Mouse (Mus musculus) heart, postnatal 10 days (tissue): Measurements from ENCODE around the gene Pip4k2c. TPM values are rescaled to one million over a fixed set of nuclear protein-coding genes. Genes with fewer than 3 reads are reported as not detected.
A peak's percentile ranks its signal among the peaks of the same experiment; 100 is the strongest.

Source experiments
- DNase-seq, 2 experiments: peaks; one replicate each; pipeline ENCODE4 v3.0.0; 2021
- intact Hi-C: fragments of 180-260 bp; cut with DNase I; formaldehyde crosslinking; loops from one replicate; pipeline ENCODE4 v1.15.1; 2025
- total RNA-seq, 2 experiments: library from RNA; stranded (reverse); gene quantifications; 2 replicates each; pipeline ENCODE4 v1.2.3; 2021

Gene Pip4k2c
- total RNA-seq, 2 experiments from 2014 or later = 26.4 to 28.7 TPM

DNA sequence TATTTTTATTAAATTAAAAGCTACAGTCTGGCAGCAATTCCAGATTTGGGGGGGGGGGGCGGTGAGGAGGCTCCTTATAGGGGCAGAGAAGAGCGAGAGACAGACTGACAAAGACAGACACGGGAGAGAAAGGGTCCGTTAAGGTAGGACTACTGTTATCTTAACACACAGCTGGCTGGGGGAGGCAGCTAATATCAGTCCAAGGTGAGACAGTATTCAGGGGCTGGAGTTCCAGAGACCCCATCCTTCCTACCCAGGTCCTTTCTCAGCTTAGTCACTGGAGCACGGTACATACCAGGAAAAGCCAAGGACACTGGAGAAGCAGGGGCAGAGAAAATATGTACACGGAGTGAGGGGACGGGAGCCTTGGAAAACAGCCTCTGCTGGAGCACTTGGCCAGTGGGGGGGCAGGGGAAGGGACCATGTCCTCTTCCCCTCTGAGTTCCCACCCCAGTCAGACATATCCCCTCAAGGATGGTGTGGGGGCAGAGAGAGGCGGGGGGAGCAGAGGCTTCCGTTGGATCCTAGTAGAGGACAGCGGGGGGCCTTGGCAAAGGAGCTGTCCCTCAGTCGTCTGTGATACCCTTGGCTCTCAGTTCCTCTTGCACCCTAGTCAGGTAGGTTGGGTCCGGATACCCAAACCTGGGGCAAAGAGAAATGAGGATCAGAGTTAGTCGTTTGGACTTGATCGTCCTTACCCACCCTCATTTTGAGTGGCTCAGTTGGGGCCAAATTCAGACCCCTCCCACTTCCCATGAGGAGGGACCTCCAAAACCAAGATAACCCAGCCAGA, 20.8 kb downstream of the Pip4k2c start:
- intact Hi-C loops = loop anchor here (10.0 kb wide), 1 partner anchor 474 kb away; the partner anchor contains the start of genes Nab2 and Nemp1
- DNase-seq = no peak

DNA sequence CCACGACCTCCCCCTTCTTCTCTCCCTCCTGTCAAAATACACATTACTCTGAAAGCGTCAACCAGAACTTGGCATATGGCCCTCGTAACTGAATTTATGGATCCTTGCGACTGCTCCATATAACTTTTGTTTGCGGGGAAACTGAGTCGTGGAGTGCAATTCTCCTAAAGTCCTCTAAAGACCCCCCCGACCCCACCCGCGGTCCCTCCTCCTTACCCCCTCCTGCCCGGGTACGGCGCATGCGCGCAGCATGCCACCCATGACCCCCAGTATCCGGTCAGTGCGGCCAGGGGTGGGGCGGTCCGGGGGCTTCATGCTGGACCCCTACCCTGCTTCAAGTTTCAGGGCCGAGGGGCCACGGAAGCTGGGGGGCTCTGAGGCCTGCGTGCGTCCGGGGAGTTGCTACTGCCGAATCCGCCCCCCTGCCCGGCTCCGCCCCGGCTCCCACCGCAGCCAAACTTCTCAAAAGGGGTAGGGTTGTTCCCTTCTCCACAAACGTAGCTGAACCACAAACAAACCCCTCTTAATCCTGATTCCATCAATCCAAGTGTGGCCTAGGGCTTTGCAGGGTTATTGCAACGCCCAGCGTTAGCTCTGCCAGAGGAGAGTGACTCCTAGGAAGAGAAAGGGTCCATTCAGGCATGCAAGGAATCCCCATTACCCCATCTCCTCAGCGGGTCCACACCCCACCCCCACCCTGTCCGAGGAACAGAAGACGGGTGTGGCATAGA, 21.6 kb downstream of the Pip4k2c start, which contains the start of gene Arhgef25:
TSS of gene Arhgef25 (minus strand) at position 433 of the 731 bp plus-strand sequence.
- intact Hi-C loops = loop anchor here (10.0 kb wide), 1 partner anchor 475 kb away; the partner anchor contains the start of genes Nab2 and Nemp1
- DNase-seq = peak; percentile 77 to 78

DNA sequence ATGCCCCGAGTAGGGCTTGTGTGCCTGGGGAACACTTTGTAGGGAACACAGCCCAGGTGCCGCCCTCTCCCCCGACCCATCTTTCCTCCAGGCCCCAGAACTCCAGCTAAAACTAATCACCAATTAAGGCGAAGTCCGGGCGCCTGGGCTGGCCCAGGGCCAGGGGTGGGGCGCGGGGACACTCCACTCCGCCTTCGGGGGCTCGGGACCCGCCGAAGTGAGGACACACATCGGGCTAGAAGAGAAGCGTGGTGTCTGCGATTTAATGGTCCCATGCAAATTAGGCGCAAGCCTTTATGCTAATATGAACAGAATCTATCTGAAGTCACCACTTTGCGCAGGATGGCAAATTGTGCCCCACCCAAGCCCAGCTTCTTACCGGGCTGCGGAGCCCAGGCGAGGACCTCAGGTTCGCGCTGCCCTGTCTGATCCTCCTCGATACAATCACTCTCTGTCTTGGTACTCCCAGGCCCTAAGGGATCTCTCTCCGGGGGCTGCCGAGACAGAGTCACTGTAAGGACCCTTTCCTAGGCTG, 22.2 kb downstream of the Pip4k2c start:
- DNase-seq = peak; percentile 62 to 67
- intact Hi-C loops = no loop called here

DNA sequence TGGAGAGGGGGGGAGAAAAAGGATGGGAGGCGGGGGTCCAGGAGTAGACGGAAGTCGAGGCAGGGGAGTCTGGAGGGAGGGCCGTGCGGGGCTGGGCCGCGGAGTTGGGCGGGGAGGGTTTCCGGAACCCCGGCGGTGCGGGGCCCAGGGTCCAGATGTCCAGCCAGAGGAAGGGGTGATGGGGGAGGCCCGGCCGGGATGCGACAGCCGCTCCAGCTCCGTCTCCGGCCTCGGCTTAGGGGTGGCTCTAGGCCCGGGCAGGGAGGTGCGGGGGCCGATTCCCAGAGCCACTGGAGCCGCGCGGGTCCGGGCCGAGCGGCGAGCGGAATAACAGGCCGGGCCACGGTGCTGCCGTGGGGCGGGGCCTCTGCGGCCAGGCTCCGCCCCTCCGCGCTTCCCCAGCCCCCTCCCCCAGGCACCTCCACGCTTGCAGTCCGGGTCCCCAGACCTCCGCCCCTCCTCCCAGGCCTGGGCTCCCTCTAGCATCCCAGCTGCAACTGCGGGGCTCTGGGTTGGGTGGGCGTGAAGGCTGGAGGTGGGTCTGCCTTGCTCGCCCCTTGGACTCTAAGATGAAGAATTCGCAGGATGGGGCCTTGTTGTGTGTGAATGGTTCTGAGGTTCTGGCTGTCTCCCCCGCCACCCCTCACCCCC, 22.8 kb downstream of the Pip4k2c start:
- intact Hi-C loops = no loop called here

DNA sequence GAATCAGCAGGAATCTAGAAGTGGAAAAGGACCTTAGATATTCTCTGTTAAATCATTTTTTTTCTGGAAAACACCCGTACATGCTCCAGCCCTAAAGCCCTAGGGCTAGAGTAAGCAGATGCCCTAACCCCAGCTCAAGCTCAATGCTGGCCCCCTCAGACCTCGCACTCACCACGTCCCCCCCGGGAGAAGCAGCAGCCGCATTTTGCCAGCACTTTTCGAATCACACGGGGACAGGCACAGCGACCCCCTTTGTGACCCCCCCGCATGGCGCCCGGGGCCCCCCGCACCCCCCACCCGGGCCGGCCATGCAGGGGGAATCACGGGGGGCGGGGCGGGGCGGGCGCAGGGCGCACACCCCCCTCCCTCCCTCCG, 23.3 kb downstream of the Pip4k2c start:
- intact Hi-C loops = no loop called here
- DNase-seq = no peak

More for the DNA sequence above, 22.8 kb downstream of the Pip4k2c start:
- peak; percentile 64 to 70 for DNase-seq

DNA sequence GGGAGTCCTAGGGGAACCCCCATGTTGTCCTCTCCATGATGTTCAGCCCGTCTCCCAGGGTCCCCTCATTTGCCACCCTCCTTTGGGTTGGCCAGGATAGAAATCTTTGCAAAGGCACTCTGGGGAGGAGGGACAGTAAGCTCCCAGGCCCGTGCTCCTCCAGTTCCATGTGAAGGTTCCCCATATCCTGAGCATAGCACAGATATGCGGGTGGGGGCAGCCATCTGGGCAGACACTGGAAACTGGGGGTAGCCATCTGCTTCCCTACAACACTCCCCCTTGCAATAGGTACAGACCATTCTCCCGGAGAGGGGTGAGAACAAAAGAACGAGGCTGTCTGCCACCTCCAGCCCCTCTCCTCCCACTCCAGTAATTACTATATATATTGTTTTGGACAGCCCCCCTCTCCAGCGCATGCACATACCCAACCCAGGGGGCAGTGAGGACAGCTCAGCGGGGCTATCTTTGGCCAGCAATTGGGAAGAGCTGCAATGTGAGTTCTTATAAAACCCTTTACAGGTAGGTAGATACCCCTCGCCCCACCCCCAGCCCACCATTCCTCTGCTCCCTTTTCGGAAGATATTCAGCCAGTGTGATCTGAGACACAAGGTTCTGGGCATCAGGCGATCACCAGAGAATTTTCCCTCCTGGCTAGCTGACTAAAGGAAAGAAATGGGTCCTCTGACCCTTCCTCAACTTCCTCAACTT, 23.9 kb downstream of the Pip4k2c start:
- intact Hi-C loops = no loop called here
- no peak for DNase-seq

DNA sequence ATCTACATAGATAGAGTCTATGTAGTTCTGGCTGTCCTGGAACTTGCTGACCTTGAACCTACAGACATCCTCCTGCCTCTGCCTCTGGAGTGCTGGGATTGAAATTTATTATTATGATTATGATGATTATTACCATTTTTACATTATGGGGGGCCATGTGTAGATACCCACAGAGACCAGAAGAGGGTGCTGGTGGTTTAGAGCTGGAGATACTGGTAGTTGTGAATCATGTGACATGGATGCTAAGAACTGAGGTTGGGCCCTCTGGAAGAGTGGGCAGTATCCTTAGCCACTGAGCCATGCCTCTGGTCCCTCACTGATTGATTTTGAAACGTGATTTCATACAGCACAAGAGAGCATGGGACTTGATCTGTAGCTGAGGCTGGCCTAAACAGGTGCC, 24.9 kb downstream of the Pip4k2c start:
- intact Hi-C loops = no loop called here
- DNase-seq = no peak

DNA sequence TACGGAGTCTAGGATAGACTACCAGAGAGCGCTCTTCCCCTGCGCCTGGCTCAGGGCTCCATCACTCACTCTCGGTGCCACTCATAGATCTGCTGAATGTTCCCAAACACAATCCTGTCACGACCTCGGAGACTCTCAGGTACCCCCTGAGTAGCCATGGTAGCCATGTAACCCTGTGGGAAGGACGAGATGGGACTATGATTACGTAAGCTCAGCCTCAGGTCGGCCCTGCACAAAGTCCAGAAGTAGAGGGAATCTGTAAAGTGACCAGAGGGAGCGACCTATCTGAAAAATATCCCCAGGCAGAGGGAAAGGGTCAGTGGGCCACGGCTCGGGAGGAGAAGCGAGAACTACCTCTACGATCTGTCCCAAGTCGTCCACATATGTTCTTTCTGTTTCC, 25.9 kb downstream of the Pip4k2c start:
- intact Hi-C loops = no loop called here
- DNase-seq = no peak

DNA sequence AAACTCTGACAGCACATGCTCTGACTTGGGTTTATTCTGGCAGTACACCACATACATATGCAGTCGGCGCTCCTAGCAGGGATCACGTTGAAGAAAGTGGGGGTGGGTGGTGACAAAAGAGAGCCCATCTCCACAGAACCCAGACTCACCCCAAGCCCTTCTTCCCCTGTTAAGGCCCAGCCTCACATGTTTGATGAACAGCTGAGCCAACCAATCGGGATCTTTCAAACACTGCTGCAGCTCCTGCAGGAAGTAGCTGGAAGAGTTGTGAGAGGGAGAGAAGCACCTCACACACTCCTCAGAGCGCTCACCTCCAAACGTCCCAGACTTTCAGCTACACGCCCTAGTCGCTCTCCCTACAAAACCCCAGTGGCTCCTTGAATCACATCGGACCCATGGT, 26.3 kb downstream of the Pip4k2c start:
- no peak for DNase-seq
- intact Hi-C loops = no loop called here

DNA sequence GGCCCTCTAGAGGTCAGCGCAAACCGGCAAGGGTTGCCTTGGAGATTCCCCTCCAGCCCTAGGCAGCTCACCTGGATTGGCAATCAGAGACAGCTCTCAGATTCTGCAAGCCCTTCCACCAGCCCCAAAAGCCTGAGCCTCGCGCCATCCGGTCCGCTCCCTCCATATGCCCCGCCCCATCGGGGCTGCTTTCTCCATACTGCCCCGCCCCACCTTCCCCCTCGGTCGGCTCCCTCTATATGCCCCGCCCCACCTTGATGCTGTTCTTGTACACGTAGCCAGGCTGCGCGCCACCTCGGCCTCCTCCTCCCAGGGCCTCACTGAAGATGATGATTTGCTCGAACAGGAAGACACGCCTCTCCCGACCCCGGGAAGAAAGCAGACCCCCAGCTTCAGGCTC, 27.6 kb downstream of the Pip4k2c start:
- DNase-seq = no peak
- intact Hi-C loops = no loop called here

DNA sequence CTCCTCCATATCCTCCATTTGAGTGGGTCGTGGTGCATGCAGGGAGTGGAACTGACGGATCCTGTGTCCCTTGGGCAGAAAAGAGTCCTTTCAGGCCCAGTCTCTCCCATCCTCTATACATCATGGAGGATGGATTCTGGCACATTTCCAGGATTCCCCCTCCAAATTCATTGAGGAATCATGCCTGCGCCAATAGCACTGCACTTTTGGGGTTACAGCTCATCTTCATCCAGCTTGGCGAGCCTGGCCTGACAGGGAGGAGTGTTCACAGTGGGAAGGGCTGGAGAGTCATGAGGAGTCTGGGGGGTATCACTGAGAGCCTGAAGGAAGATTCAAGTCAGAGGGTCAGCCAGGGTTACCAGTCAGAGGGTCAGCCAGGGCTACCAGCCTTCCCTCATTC, 28.8 kb downstream of the Pip4k2c start:
- DNase-seq = no peak
- intact Hi-C loops = no loop called here

DNA sequence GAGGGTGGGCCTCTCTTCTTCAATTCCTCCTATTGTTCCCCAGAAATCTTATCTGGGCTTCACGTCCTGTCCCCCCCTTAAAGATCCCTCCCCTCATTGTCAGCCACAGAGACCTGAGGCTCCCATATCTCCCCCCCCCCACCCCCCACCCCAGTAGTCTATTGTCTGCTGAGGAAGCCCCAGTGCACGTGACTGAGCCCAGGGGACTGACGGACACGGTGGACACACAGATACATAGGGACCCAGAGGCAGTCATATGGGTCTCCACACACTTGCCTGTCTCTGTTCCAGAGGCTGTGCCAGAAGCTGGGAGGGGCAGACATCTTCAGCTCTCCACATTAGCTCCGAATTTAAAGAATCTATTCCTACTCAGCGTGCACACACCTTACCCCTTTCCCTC, 29.8 kb downstream of the Pip4k2c start:
- peak in 1 of 2 experiments; percentile 38 for DNase-seq
- intact Hi-C loops = loop anchor here (2.0 kb wide), 1 partner anchor 13 kb away; the partner anchor contains the start of gene Dtx3

DNA sequence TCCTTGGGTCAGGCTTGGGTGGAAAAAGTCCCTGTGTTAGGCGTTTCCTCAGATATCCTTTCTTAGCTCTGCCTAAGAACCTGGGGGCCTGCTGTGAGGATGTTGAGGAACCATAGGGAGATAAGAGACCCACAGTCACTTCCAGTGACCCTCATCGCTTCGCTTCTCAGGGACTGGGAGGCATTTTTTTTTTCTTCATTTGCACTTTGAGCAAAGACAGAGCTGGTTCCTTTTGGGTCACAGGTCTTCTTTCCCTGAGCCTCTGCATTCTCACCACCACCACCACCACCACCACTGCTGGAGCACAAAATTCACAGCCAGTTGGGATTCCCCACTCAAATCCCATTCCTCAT, 30.7 kb downstream of the Pip4k2c start:
- no peak for DNase-seq
- intact Hi-C loops = loop anchor here (2.0 kb wide), 1 partner anchor 14 kb away; the partner anchor contains the start of gene Dtx3

DNA sequence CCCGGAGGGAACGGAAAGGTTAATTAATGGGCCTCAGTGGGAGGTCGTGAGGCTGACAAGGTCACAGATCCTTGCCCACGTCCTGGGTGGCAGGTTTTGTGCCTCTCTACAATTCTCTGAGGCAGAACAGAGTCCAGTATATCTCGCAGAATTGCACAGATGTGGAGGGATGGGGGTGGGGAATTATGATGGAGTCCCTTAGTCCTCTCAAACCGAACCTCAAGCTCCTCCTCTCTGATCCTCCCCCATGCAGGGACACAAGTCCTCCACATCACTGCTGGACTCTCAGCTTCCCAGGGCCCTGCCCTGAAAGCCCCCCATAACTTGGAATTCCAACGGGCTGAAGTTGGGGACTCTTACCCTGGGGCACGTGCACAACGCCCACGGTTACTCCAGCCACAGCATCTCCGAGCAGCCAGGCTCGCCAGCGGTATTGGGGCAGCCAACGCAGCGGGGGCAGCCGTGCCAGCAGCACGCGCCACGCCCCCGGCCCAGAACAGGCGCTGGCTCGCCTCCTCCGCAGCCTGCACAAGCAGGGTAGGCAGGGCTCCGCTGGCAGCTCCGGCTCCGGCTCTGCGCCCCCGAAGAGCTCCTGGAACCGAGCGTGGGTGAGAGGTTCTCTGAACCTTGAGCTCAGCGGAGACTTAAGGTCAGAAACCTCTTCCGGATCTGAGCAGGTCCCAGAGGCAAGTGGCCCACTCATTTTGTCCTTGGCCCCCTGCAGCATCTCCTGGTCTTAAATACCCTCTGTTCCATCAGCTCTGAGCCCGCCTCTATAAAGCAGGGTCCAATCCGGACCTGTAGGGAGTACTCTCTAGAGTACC, 31.3 kb downstream of the Pip4k2c start, which contains the start of gene Slc26a10:
TSS of gene Slc26a10 (minus strand) at position 775 of the 824 bp plus-strand sequence.
- peak; percentile 37 to 45 for DNase-seq

DNA sequence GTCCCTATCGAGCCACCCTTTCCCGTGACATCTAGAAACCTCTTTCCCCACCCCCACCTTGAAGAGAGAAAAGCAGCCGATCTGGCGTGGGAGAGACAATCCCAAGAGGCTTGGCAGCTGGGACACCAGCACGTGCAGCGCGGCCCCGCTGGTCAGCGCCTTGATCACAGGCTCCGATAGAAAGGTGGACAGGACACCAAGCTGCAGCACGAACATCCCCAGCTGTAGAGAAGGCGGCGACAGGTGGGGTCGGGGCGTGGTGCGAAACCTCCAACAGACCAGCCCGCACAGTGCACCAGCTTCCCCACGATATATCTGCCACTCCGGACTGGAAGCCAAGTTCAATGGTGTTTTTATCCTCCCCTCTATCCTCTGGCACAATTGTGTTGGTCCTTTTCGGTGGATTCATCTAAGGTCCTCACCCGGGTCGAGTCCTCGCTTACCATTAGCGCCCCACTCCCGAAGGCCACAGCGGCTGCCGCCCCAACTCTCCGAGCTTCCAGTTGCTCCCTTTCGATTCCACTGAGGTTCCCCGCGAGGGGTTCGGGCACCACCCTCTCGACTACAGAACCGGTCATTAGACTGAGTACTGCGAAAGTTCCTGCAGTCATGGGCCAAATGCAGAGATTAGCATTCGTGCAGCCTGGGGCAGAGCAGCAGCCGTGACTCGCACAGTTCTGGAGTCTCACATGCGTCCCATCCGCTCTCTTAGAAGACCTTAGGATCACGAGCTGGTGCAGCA, 32.9 kb downstream of the Pip4k2c start:
- intact Hi-C loops = loop anchor here (5.0 kb wide), 1 partner anchor 34 kb away; the partner anchor contains the start of gene Pip4k2c

More for the DNA sequence above, 31.3 kb downstream of the Pip4k2c start, which contains the start of gene Slc26a10:
- intact Hi-C loops = loop anchor here (2.0 to 5.0 kb wide), 2 partner anchors 15 to 32 kb away; partner anchors contain the start of genes Dtx3 and Pip4k2c

DNA sequence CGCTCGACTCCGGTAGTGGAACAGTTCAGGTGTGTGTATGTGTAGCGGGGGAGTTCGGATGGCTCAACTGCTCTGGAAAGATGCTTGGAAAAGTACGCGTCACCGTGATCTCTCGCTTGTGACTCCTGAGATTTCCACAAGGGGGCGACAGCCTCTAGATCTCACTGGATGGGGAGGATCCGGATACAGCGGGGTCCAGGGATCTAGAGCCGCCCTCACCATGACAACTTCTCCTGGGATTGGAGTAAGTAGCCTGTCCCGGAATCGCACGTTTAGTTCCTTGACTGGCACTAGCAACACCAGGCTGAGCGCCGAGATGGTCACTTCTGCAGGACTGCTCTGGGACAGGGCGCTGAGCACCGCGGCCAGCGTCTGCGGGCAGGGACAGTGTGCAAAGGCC, 33.7 kb downstream of the Pip4k2c start:
- intact Hi-C loops = loop anchor here (1.0 to 5.0 kb wide), 2 partner anchors 35 to 52 kb away; partner anchors contain the start of gene Pip4k2c
- peak; percentile 79 to 90 for DNase-seq

More for the DNA sequence above, 32.9 kb downstream of the Pip4k2c start:
- peak in 1 of 2 experiments; percentile 23 for DNase-seq

DNA sequence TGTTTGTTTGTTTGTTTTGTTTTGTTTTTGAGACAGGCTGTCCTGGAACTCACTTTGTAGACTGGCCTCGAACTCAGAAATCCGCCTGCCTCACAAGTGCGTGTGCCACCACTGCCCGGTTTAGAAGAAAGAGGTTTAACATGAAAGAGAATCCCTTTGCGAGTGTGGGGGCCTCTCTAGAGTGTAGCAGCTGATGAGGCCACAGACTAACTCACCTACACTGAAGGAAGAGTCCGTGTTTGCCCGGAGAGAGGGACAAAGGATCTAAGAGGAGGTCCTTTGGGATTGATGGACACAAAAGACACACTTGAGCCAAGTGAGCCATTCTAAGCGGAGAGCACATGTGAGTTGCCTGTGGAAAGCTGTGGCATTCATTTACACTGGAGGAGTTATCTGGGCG, 34.1 kb downstream of the Pip4k2c start:
- intact Hi-C loops = loop anchor here (1.0 to 5.0 kb wide), 2 partner anchors 35 to 52 kb away; partner anchors contain the start of gene Pip4k2c
- DNase-seq = no peak

DNA sequence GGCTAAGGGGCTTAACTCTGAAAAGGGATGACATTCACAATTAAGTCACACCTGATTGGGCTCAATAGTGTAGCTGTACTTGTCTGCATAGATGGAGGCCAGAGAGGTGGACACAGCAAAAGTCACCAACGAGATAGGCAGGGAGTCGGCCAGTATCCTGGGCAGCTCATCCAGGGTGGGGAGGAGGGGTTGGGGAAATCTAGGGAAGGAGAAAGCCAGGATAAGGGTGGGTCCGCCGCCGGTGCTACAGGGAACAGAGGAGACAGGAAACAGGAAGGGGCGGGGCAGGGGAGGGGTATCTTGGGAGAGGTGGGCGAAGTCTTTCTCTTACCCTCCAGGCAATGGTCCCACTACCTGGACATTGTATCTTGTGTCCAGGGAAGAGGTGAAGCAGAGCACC, 34.6 kb downstream of the Pip4k2c start:
- DNase-seq = no peak
- intact Hi-C loops = loop anchor here (1.0 to 5.0 kb wide), 2 partner anchors 36 to 53 kb away; partner anchors contain the start of gene Pip4k2c
